Mouse (Mus musculus) liver, embryonic 14.5 days (tissue): ENCODE results near the gene Cenpx.

Experiments
- CTCF ChIP-seq: IDR thresholded peaks from 2 replicates; pipeline ENCODE4 v1.5.1; 2016; ENCODE audit warnings: antibody characterized with exemption, low read depth, control low read depth
- EP300 ChIP-seq: IDR thresholded peaks from 2 replicates; pipeline ENCODE4 v1.6.1; 2016; ENCODE audit warnings: antibody characterized with exemption, low read depth

DNA sequence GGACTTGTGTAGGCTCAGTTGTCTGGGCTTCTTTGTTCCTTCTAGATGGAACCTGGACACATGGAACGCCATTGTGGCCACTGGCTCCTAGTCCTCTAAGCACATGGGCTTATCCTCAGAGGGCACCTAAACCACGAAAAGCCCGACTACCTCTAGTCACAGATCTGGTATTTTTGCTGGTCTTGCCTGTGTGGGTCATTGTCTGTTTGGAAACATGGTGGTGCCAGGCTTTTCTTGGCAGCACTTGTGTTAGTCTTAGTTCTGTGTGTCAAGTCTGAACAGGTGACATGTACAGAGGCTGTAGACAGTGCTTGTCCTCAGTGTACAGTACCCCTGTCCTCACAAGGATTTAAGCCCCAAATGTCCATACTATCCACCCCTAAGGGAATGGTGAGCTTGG, 30.0 kb downstream of the Cenpx start:
- TF ChIP-seq CTCF (no peak), EP300 (no peak)
